Mouse (Mus musculus) kidney, embryonic 16.5 days (tissue): ENCODE measurements at regions not wholly inside any gene's neighbourhood (a gene's known extent, or its start where the extent isn't known, plus 50 kb on each side); places are given as distances from the start of the nearest gene placed in this dataset.

Source experiments
- ATAC-seq: fragments of 200-750 bp; cut with Nextera tagmentation; 2 replicates; pipeline ENCODE4 v1.8.0; 2017; ENCODE audit warnings: moderate TSS enrichment; ENCODE audit not compliant: low FRiP score, low TSS enrichment
- H3K27ac ChIP-seq: fragments of 300-500 bp; sonication (generic); 2 replicates; pipeline ENCODE4 v1.5.1; 2014; ENCODE audit warnings: low read length
- H3K27me3 ChIP-seq: fragments of 300-500 bp; sonication (generic); 2 replicates; pipeline ENCODE4 v1.6.1; 2014; ENCODE audit warnings: low read length, control low read depth, mixed read lengths; ENCODE audit not compliant: insufficient read depth
- H3K36me3 ChIP-seq: fragments of 300-500 bp; sonication (generic); 2 replicates; pipeline ENCODE4 v1.6.1; 2014; ENCODE audit warnings: low read length, control low read depth, mixed read lengths; ENCODE audit not compliant: insufficient read depth
- H3K4me1 ChIP-seq: fragments of 300-500 bp; sonication (generic); 2 replicates; pipeline ENCODE4 v1.6.1; 2014; ENCODE audit warnings: low read length, control low read depth, mixed read lengths; ENCODE audit not compliant: insufficient read depth
- H3K4me2 ChIP-seq: fragments of 300-500 bp; sonication (generic); replicated peaks from 2 replicates; pipeline ENCODE4 v1.6.1; 2014; ENCODE audit warnings: low read depth, low read length
- H3K4me3 ChIP-seq: fragments of 300-500 bp; sonication (generic); 2 replicates; pipeline ENCODE4 v1.5.1; 2014; ENCODE audit warnings: mild to moderate bottlenecking, low read length
- H3K9ac ChIP-seq: fragments of 300-500 bp; sonication (generic); replicated peaks from 2 replicates; pipeline ENCODE4 v1.6.1; 2014; ENCODE audit warnings: low read length
- H3K9me3 ChIP-seq: fragments of 300-500 bp; sonication (generic); 2 replicates; pipeline ENCODE4 v1.6.1; 2016; ENCODE audit warnings: low read length, control low read depth
- WGBS: fragments of 180-500 bp; shearing (Covaris S2); extraction: QIAGEN DNeasy Blood & Tissue Kit; methylation state at CpG from one replicate; pipeline ENCODE4 v1.1.7; 2014; 5-methylcytosine and 5-hydroxymethylcytosine counted together

- no peak for ATAC-seq
- no peak overlapping the region for H3K9ac ChIP-seq
- H3K36me3 ChIP-seq, result no peaks in the 10 kb centered on the region
- H3K4me2 ChIP-seq, result no peak overlapping the region
- H3K4me3 ChIP-seq, result no peak overlapping the region
- no peaks in the 10 kb centered on the region for H3K9me3 ChIP-seq
- H3K27me3 ChIP-seq, result no peaks in the 10 kb centered on the region
- 72% methylated on average over 6 of the region's 6 CpGs for WGBS
- H3K4me1 ChIP-seq, result no peaks in the 10 kb centered on the region
- no peak overlapping the region for H3K27ac ChIP-seq
These were observed 163.8 kb upstream of the Nt5e start for GRCm38 (mm10) chr9:88163025-88163780.

GRCm38 (mm10) chr9:88177575-88178254 lies 149.3 kb upstream of the Nt5e start:
- no peak overlapping the region for H3K27ac ChIP-seq
- H3K4me2 ChIP-seq, result no peak overlapping the region
- no peaks in the 10 kb centered on the region for H3K9me3 ChIP-seq
- H3K9ac ChIP-seq, result no peak overlapping the region
- no peaks in the 10 kb centered on the region for H3K27me3 ChIP-seq
- 67% methylated on average over 4 of the region's 4 CpGs for WGBS
- no peaks in the 10 kb centered on the region for H3K36me3 ChIP-seq
- H3K4me1 ChIP-seq, result no peaks in the 10 kb centered on the region
- no peak overlapping the region for H3K4me3 ChIP-seq
- ATAC-seq, result no peak

- Histone ChIP-seq H3K27ac (no peak overlapping the region), H3K36me3 (no peaks in the 10 kb centered on the region), H3K27me3 (no peaks in the 10 kb centered on the region), H3K9ac (no peak overlapping the region), H3K4me2 (no peak overlapping the region), H3K4me1 (no peaks in the 10 kb centered on the region), H3K4me3 (no peak overlapping the region), H3K9me3 (no peaks in the 10 kb centered on the region)
- no peak for ATAC-seq
- 77% methylated on average over 9 of the region's 9 CpGs for WGBS
These were observed 145.6 kb upstream of the Nt5e start for GRCm38 (mm10) chr9:88181189-88181994.

GRCm38 (mm10) chr9:88207378-88207777 lies 119.6 kb upstream of the Nt5e start:
- H3K27ac ChIP-seq, result no peak overlapping the region
- no peak overlapping the region for H3K4me2 ChIP-seq
- H3K4me1 ChIP-seq, result no peaks in the 10 kb centered on the region
- no peak overlapping the region for H3K9ac ChIP-seq
- H3K4me3 ChIP-seq, result no peak overlapping the region
- WGBS, result 72% methylated on average over 7 of the region's 7 CpGs
- no peaks in the 10 kb centered on the region for H3K36me3 ChIP-seq
- ATAC-seq, result no peak
- H3K27me3 ChIP-seq, result no peaks in the 10 kb centered on the region
- no peaks in the 10 kb centered on the region for H3K9me3 ChIP-seq

- no peak overlapping the region for H3K4me3 ChIP-seq
- no peaks in the 10 kb centered on the region for H3K4me1 ChIP-seq
- no peak overlapping the region for H3K4me2 ChIP-seq
- H3K27ac ChIP-seq, result no peak overlapping the region
- H3K36me3 ChIP-seq, result no peaks in the 10 kb centered on the region
- no peak overlapping the region for H3K9ac ChIP-seq
- ATAC-seq, result no peak
- H3K9me3 ChIP-seq, result no peaks in the 10 kb centered on the region
- no peaks in the 10 kb centered on the region for H3K27me3 ChIP-seq
These were observed 119.0 kb upstream of the Nt5e start for GRCm38 (mm10) chr9:88208022-88208421.

- Histone ChIP-seq H3K27ac (no peak overlapping the region), H3K27me3 (no peaks in the 10 kb centered on the region), H3K36me3 (no peaks in the 10 kb centered on the region), H3K4me3 (no peak overlapping the region), H3K4me2 (no peak overlapping the region), H3K9me3 (no peaks in the 10 kb centered on the region), H3K9ac (no peak overlapping the region), H3K4me1 (no peaks in the 10 kb centered on the region)
- 57% methylated on average over 6 of the region's 6 CpGs for WGBS
- ATAC-seq, result no peak
These were observed 112.2 kb upstream of the Nt5e start for GRCm38 (mm10) chr9:88214758-88215157.

- no peak for ATAC-seq
- no peak overlapping the region for H3K9ac ChIP-seq
- H3K4me3 ChIP-seq, result no peak overlapping the region
- H3K27ac ChIP-seq, result no peak overlapping the region
- 64% methylated on average over 3 of the region's 3 CpGs for WGBS
- no peak overlapping the region for H3K4me2 ChIP-seq
- H3K9me3 ChIP-seq, result no peaks in the 10 kb centered on the region
- H3K27me3 ChIP-seq, result 0 out of 2 replicates have a peak, but pooled peaks cover 4% of the 10 kb centered on the region
- H3K36me3 ChIP-seq, result no peaks in the 10 kb centered on the region
- no peaks in the 10 kb centered on the region for H3K4me1 ChIP-seq
These were observed 106.6 kb upstream of the Nt5e start for GRCm38 (mm10) chr9:88220360-88220759.

- no peaks in the 10 kb centered on the region for H3K4me1 ChIP-seq
- no peak overlapping the region for H3K27ac ChIP-seq
- H3K9ac ChIP-seq, result no peak overlapping the region
- H3K9me3 ChIP-seq, result no peaks in the 10 kb centered on the region
- H3K4me3 ChIP-seq, result no peak overlapping the region
- WGBS, result 82% methylated on average over 14 of the region's 14 CpGs
- H3K36me3 ChIP-seq, result no peaks in the 10 kb centered on the region
- H3K27me3 ChIP-seq, result 0 out of 2 replicates have a peak, but pooled peaks cover 4% of the 10 kb centered on the region
- no peak overlapping the region for H3K4me2 ChIP-seq
- ATAC-seq, result no peak
These were observed 105.7 kb upstream of the Nt5e start for GRCm38 (mm10) chr9:88221276-88221675.

- no peak overlapping the region for H3K4me2 ChIP-seq
These were observed 105.1 kb upstream of the Nt5e start for GRCm38 (mm10) chr9:88221850-88222353.

More at GRCm38 (mm10) chr9:88221850-88222353, 105.1 kb upstream of the Nt5e start:
- Histone ChIP-seq H3K36me3 (no peaks in the 10 kb centered on the region), H3K4me1 (no peaks in the 10 kb centered on the region), H3K27me3 (0 out of 2 replicates have a peak, but pooled peaks cover 4% of the 10 kb centered on the region), H3K9me3 (no peaks in the 10 kb centered on the region), H3K27ac (no peak overlapping the region), H3K4me3 (no peak overlapping the region), H3K9ac (no peak overlapping the region)
- 11% methylated on average over 7 of the region's 7 CpGs for WGBS
- ATAC-seq, result no peak; the same call in 1 of the 2 replicates
